Mouse (Mus musculus) naive thymus-derived CD4-positive, alpha-beta T cell, adult 2 months (primary cell): ENCODE measurements around the gene Atl3.

Experiments
- DNase-seq: peaks from one replicate; pipeline ENCODE4 v3.0.0-alpha.2; 2011; ENCODE audit warnings: low read depth

The Atl3 gene

GRCm38 (mm10) chr19:7562601-7563129 lies 68.8 kb downstream of the Atl3 start:
- DNase-seq: no peak

GRCm38 (mm10) chr19:7563676-7564075 lies 69.8 kb downstream of the Atl3 start:
- no peak for DNase-seq

- DNase-seq: no peak
Measured at GRCm38 (mm10) chr19:7564457-7564856, 70.6 kb downstream of the Atl3 start.

GRCm38 (mm10) chr19:7566826-7567225 lies 73.0 kb downstream of the Atl3 start:
- no peak for DNase-seq

GRCm38 (mm10) chr19:7568364-7568763 lies 74.5 kb downstream of the Atl3 start:
- no peak for DNase-seq

GRCm38 (mm10) chr19:7569650-7570049 lies 75.8 kb downstream of the Atl3 start:
- DNase-seq: peak; percentile 14

- DNase-seq: no peak
Measured at GRCm38 (mm10) chr19:7576180-7576579, 82.3 kb downstream of the Atl3 start.

GRCm38 (mm10) chr19:7577710-7578109 lies 83.9 kb downstream of the Atl3 start:
- no peak for DNase-seq

GRCm38 (mm10) chr19:7581042-7581441 lies 87.2 kb downstream of the Atl3 start:
- DNase-seq: no peak

- DNase-seq: no peak
Measured at GRCm38 (mm10) chr19:7583101-7583500, 89.3 kb downstream of the Atl3 start.

GRCm38 (mm10) chr19:7583599-7583998 lies 89.8 kb downstream of the Atl3 start:
- DNase-seq: no peak

- DNase-seq: no peak
Measured at GRCm38 (mm10) chr19:7585279-7585678, 91.4 kb downstream of the Atl3 start.

- DNase-seq: no peak
Measured at GRCm38 (mm10) chr19:7585764-7586163, 91.9 kb downstream of the Atl3 start.
